Mouse (Mus musculus) C2C12 (cell line): Measurements from ENCODE around the gene Mesp2. TPM values are rescaled to one million over a fixed set of nuclear protein-coding genes. Genes with fewer than 3 reads are reported as not detected.

Experiments used
- H3K27me3 ChIP-seq: one replicate; pipeline ENCODE4 v1.6.1; 2011; ENCODE audit not compliant: control insufficient read depth, insufficient read depth, insufficient read length
- H3K36me3 ChIP-seq: one replicate; pipeline ENCODE4 v1.6.1; 2011; ENCODE audit not compliant: control insufficient read depth, insufficient read depth
- H3K4me3 ChIP-seq: one replicate; pipeline ENCODE4 v1.5.1; 2011; ENCODE audit warnings: mild to moderate bottlenecking, control low read depth; ENCODE audit not compliant: poor library complexity, insufficient read depth, severe bottlenecking
- H3K79me2 ChIP-seq: one replicate; pipeline ENCODE4 v1.6.1; 2011; ENCODE audit not compliant: control insufficient read depth, insufficient read depth
- H3K79me3 ChIP-seq: one replicate; pipeline ENCODE4 v1.6.1; 2011; ENCODE audit warnings: low read depth, control low read depth
- H3ac ChIP-seq: one replicate; pipeline ENCODE3; 2011; ENCODE audit warnings: low read depth; ENCODE audit not compliant: control insufficient read depth, insufficient read length
- CEBPB ChIP-seq: IDR thresholded peaks from one replicate; pipeline ENCODE4 v1.6.1; 2011; ENCODE audit warnings: low read depth, mild to moderate bottlenecking, control low read depth, moderate library complexity
- CTCF ChIP-seq: IDR thresholded peaks from one replicate; pipeline ENCODE4 v1.5.1; 2011; ENCODE audit not compliant: control insufficient read depth, insufficient read depth, insufficient read length
- FOSL1 ChIP-seq: IDR thresholded peaks from one replicate; pipeline ENCODE4 v1.8.0; 2011; ENCODE audit warnings: mild to moderate bottlenecking, low read length; ENCODE audit not compliant: poor library complexity, insufficient read depth, severe bottlenecking
- MAX ChIP-seq: IDR thresholded peaks from one replicate; pipeline ENCODE4 v1.6.1; 2011; ENCODE audit warnings: mild to moderate bottlenecking, control low read depth
- MYOD1 ChIP-seq: IDR thresholded peaks from one replicate; pipeline ENCODE4 v1.6.1; 2011; ENCODE audit warnings: low read depth; ENCODE audit not compliant: control insufficient read depth, insufficient read length
- MYOG ChIP-seq: IDR thresholded peaks from one replicate; pipeline ENCODE4 v1.6.1; 2011; ENCODE audit not compliant: control insufficient read depth, insufficient read length; ENCODE audit errors: extremely low read depth
- USF1 ChIP-seq: IDR thresholded peaks from one replicate; pipeline ENCODE4 v1.6.1; 2011; ENCODE audit warnings: low read depth, mild to moderate bottlenecking, control low read depth, moderate library complexity
- polyA plus RNA-seq: library from polyadenylated mRNA; unstranded; fragments of >200 nt; fragmentation: generic; extraction: Trizol; gene quantifications from one replicate; pipeline ENCODE4 v1.2.1, GENCODE M21; 2012; ENCODE audit warnings: missing spikeins

Mesp2 gene
- polyA plus RNA-seq, 1 experiment = 0.07 TPM

- Histone ChIP-seq H3K36me3 (no peaks in the 10 kb centered on the region), H3K27me3 (no peaks in the 10 kb centered on the region), H3K79me3 (no peaks in the 10 kb centered on the region), H3K4me3 (no peak overlapping the region), H3ac (no peak overlapping the region), H3K79me2 (no peaks in the 10 kb centered on the region)
- TF ChIP-seq MYOD1 (no peak), FOSL1 (no peak), CEBPB (no peak), MYOG (no peak), MAX (no peak), CTCF (no peak), USF1 (no peak)
Measured at GRCm38 (mm10) chr7:79861794-79862193, 51.3 kb downstream of the Mesp2 start.

Other genes starting within 250 kb of the Mesp2 start
- gene Rhcg, start 193.1 kb upstream of the Mesp2 start, polyA plus RNA-seq = not detected
- gene Ticrr, start 150.5 kb upstream of the Mesp2 start, polyA plus RNA-seq = 5.0 TPM
- 5.5 TPM for gene Kif7, start 95.0 kb upstream of the Mesp2 start, polyA plus RNA-seq
- gene Plin1, start 77.8 kb upstream of the Mesp2 start, polyA plus RNA-seq = not detected
- 2.2 TPM for gene Pex11a, start 67.6 kb upstream of the Mesp2 start, polyA plus RNA-seq
- gene Wdr93, start 67.6 kb upstream of the Mesp2 start, polyA plus RNA-seq = 0.04 TPM
- 0.02 TPM for gene Mesp1, start 16.9 kb upstream of the Mesp2 start, polyA plus RNA-seq
- 26.5 TPM for gene Anpep, start 50.3 kb downstream of the Mesp2 start, polyA plus RNA-seq
- gene Ap3s2, start 109.9 kb downstream of the Mesp2 start, polyA plus RNA-seq = 14.3 TPM
- gene Arpin, start 124.6 kb downstream of the Mesp2 start, polyA plus RNA-seq = 41.2 TPM
- 5.3 TPM for gene Zfp710, start 214.1 kb downstream of the Mesp2 start, polyA plus RNA-seq